Mouse (Mus musculus): ENCODE data around the gene Zar1l. TPM values are rescaled to one million over a fixed set of nuclear protein-coding genes. Genes with fewer than 3 reads are reported as not detected.
A peak's percentile ranks its signal among the peaks of the same experiment; 100 is the strongest.
"Not testable (repeated sequence)": the region's sequence is repeated elsewhere in the genome, so short reads cannot be mapped to it uniquely, and the experiment has no call there.

Gene Zar1l
- not detected for total RNA-seq (2021)
- long read RNA-seq = 0 reads

GRCm38 (mm10) chr5:150518064-150518463, at the start of gene Zar1l:
Zar1l (minus strand) TSS chr5:150518164.
- no peak for DNase-seq (ENCODE audit: low spot score in 2 of 2)

GRCm38 (mm10) chr5:150566971-150567370, 49.0 kb upstream of the Zar1l start:
- no peak for DNase-seq (ENCODE audit: low spot score in 2 of 2)

GRCm38 (mm10) chr5:150566226-150566625, 48.3 kb upstream of the Zar1l start:
- DNase-seq (ENCODE audit: low spot score in 2 of 2) = no peak

DNA sequence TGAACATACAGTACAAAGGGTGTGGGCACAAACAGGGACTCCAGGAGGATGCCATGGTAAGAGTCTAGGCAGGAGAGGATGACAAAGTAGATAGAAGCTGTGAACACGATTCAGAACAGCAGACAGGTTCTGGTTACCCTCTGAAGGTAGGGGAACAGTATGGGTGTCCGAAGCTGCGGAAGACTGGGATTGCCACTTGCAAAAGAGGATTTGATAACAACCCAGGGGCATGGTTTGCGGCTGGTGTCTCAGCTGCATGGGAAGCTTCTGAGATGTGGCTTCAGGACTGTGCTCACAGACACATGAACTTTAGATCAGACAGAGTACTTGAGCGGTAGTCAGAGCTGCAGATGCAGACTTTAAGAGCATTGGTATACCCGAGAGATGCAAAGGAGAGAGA, 46.5 kb upstream of the Zar1l start:
- no peak for DNase-seq (ENCODE audit: low spot score in 2 of 2)

- DNase-seq (ENCODE audit: low spot score in 2 of 2) = no peak
These were observed 43.8 kb upstream of the Zar1l start for GRCm38 (mm10) chr5:150561783-150562182.

DNA sequence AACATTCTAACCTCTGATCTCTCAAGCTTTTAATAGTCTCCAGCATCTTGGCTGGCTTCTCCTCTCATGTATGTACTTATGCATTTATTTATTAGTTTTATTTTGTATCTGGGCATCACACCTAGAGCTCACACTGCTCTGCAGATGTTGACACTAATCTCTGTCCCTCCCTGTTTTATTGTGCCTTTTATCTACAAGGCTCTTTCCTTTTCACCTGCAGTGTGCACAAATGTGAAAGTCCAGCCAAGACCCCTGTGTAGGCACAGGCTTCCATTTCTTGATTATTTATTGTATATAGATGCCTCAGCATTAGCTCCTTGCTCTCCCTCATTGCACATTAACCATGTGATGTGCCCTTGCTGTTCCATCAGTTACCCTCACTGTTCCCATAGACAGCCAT, 43.4 kb upstream of the Zar1l start:
- DNase-seq (ENCODE audit: low spot score in 2 of 2) = no peak

DNA sequence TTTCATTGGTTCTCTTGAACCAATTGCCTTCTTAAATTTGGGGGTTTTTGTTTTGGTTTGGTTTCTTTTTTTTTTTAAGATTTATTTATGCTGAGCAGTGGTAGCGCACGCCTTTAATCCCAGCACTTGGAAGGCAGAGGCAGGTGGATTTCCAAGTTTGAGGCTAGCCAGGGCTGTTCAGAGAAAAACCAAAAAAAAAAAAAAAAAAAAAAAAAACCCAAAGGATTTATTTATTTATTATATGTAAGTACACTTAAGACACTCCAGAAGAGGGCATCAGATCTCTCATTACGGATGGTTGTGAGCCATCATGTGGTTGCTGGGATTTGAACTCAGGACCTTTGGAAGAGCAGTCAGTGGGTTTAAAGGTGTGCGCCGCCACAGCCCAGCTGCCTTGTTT, 42.9 kb upstream of the Zar1l start:
- no peak for DNase-seq (ENCODE audit: low spot score in 2 of 2)

- DNase-seq (ENCODE audit: low spot score in 2 of 2) = no peak
These were observed 41.6 kb upstream of the Zar1l start for GRCm38 (mm10) chr5:150559519-150560103.

GRCm38 (mm10) chr5:150551637-150552036, 33.7 kb upstream of the Zar1l start:
- DNase-seq (ENCODE audit: low spot score in 2 of 2) = no peak

DNA sequence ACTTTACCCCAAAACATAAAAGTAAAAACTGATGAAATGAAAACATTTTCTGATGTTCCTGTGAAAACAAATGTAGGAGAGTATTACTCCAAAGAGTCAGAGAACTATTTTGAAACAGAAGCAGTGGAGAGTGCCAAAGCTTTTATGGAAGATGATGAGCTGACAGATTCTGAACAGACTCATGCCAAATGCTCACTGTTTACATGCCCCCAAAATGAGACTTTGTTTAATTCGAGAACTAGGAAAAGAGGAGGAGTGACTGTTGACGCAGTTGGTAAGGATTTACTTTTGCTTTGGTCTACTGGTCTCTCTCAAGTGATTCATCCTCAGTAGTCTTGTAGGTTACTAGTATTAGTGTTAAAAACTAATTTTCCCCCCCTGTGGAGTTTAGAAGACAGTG, 25.2 kb upstream of the Zar1l start:
- DNase-seq (ENCODE audit: low spot score in 2 of 2) = no peak

DNA sequence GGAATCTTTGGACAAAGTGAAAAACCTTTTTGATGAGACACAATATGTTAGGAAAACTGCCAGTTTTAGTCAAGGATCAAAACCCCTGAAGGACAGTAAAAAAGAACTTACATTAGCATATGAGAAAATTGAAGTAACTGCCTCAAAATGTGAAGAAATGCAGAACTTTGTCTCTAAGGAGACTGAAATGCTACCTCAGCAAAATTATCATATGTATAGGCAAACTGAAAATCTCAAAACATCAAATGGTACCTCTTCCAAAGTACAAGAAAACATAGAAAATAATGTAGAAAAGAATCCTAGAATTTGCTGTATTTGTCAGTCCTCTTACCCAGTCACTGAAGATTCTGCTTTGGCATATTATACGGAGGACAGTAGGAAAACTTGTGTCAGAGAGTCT, 23.3 kb upstream of the Zar1l start:
- DNase-seq (ENCODE audit: low spot score in 2 of 2) = no peak

GRCm38 (mm10) chr5:150525239-150525638, 7.3 kb upstream of the Zar1l start:
- no peak for DNase-seq (ENCODE audit: low spot score in 2 of 2)

GRCm38 (mm10) chr5:150522867-150523234, 4.9 kb upstream of the Zar1l start:
- DNase-seq (ENCODE audit: low spot score in 2 of 2) = no peak

- DNase-seq (ENCODE audit: low spot score in 2 of 2) = peak; percentile 94
These were observed 4.2 kb upstream of the Zar1l start, which contains the start of gene Brca2 for GRCm38 (mm10) chr5:150521937-150522866. Brca2 (plus strand) TSS chr5:150522630.

GRCm38 (mm10) chr5:150519551-150519950, 1.6 kb upstream of the Zar1l start:
- DNase-seq (ENCODE audit: low spot score in 2 of 2) = no peak

GRCm38 (mm10) chr5:150514027-150514426, 3.9 kb downstream of the Zar1l start:
- no peak for DNase-seq (ENCODE audit: low spot score in 2 of 2)

DNA sequence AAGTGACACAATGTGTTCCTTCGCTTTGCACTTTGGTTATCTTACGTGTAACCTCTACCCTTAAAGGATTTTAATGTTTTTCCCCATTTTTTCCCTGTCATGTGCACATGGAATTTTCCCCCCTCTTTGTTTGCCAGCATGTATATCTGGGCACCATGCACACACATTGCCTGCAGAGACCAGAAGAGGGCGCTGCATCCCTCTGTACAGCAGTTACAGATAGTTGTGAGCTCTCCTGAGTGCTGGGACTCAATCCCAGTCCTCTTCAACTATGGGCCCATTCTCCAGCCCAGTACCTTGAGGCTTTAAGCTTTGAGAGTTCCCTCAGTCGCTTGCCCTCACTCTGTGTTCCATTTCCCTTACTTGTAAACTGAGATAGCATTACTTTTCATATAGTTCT, 4.7 kb downstream of the Zar1l start:
- DNase-seq (ENCODE audit: low spot score in 2 of 2) = no peak

- DNase-seq (ENCODE audit: low spot score in 2 of 2) = no peak
These were observed 7.3 kb downstream of the Zar1l start for GRCm38 (mm10) chr5:150510451-150511225.

DNA sequence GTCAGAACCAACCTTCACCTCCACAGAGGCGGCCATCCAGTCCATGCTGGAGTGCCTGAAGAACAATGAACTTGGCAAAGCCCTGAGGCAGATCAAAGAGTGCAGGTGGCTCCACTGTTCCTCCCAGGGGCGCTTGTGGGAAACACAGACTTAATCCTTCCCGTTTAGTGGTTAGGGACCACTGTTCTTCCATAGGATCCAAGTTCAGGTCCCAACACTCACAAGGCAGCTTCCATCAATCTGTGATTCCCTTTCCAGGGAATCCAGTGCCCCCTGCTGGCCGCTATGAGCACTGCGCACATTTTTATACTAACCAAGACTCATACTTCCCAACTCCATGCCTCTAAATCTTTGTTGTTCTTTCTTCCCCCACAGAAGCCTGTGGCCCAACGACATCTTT, 22.2 kb downstream of the Zar1l start:
- peak; percentile 28 to 38 for DNase-seq (ENCODE audit: low spot score in 2 of 2)

GRCm38 (mm10) chr5:150491573-150492173, 26.3 kb downstream of the Zar1l start:
- DNase-seq (ENCODE audit: low spot score in 2 of 2) = not testable (repeated sequence)

- no peak for DNase-seq (ENCODE audit: low spot score in 2 of 2)
These were observed 27.1 kb downstream of the Zar1l start for GRCm38 (mm10) chr5:150490821-150491220.

All from layer of hippocampus, postnatal 10 days (tissue).